Mouse (Mus musculus) v-Abl transformed pro-B cells (cell line): ENCODE results near the gene Efcab2.

Experiments
- in situ Hi-C, 2 experiments: fragments of 400-800 bp; cut with MboI; formaldehyde crosslinking; loops; one replicate each; pipeline ENCODE4 v1.15.1; 2025; ENCODE audit not compliant: unreplicated experiment in 2 of 2

Gene Efcab2

DNA sequence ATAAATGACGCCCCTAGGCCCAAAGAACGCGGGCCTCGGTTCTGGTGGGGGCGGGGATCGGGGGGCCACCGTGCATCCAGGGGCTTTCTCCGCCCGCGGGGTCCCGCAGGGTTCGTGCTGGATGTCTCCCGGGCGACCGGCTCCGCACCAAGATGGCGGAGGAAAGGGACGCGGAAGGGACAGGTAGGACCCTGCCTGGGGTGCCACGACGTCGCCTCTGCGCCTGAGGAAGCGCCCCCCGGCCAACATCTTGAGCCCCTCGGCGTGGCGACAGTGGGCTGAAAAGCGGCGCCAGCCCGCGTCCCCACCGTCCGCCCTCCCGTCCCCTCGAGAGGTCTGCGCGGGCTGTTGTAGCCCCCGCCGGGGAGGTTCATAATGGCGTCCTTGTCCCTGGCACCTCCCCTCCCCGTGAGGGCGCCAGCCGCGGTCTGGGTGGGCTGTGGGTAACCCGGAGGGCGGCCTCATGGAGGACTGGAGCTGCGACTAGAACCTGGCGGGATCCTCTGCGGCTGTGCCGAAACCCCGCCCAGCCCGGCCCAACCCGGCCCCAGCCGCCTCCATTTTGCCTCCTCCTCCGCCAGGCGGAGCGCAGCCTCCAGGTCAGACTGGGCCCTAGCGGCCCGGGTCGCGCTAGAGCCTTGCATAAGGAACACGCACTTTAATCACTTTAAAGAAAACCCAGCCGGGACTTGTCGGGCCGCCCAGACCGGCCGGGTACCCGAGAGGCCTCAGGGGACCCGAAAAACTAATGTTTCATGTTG lies at the start of gene Efcab2:
Efcab2 (plus strand) TSS at position 135 of the 761 bp plus-strand sequence.
- in situ Hi-C loops: loop anchor here (5.0 kb wide), 4 partner anchors 39 to 89 kb away; partner anchors contain the start of genes Cox20 (in 1 of the 2) and Hnrnpu (in 1 of the 2)

DNA sequence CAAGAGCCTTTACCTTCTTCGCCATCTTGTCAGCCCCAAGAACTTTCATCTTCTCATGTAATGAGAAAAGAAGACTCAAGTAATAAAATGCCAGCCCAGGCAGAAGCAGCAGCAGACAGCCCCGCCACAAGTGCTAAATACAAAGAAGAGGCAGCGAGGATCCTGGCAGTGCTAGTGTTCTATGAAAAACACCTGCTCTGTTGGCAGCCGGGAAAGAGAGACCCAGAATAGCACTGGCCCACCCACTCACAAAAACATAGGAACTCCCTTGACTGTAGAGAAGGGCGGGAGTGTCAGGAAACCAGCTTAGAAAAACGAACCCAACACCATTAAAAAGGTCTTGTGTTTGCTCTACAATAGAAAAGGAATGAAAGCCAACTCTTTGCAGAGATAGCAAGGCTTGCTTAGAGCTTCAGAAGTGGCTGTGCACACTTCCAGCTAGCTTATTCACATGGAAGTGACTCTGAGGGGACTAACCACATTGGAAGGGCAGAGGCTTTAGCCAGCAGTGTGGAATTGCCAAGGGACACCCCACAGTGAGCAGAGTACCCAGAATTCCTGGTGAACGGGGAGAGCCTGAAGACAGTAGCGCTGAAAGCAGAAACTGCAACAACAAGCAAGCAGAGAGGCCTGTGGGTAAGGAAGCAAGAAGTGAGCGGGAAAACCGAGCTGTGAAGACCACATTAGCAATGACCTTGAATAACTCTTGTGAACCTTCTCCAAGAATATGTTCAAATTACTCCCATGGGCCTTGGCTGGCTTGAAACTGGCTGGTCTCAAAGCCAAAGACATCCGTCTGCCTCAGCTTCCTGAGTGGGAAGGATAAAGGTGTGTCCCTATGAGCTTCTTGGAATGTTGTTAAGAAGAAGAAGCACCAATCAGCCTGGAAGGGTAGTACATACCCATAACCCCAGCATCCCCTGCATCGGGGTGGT lies 47.8 kb upstream of the Efcab2 start:
- in situ Hi-C loops: no loop called here

GRCm38 (mm10) chr1:178360264-178360663 lies 45.6 kb upstream of the Efcab2 start:
- in situ Hi-C loops: no loop called here

- in situ Hi-C loops: no loop called here
Observed at GRCm38 (mm10) chr1:178360702-178361101, 45.2 kb upstream of the Efcab2 start.

DNA sequence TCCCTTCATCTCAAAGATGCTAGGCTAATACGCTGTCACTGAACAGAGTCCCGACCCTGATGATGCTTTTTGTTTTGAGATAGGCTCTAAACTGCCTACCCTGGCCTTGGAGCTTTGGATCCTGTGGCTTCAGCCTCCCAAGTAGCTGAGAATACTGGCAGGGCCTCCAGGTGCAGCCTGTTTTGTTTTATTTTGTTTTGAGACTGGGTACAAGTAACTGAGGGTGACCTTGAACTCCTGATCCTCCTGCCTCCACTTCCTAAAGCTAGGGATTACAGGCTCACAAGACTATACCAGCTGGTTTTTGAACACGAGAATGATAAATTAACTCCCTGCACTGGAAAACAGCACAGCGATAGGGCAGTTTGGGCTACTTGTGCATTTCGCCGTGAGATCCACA lies 40.7 kb upstream of the Efcab2 start:
- in situ Hi-C loops: loop anchor here in 1 of 2 experiments (5.0 kb wide), 2 partner anchors 42 to 48 kb away; partner anchors contain the start of genes Cox20 and Efcab2

- in situ Hi-C loops: loop anchor here in 1 of 2 experiments (5.0 kb wide), 2 partner anchors 39 to 51 kb away; partner anchors contain the start of genes Cox20 and Efcab2
Observed at GRCm38 (mm10) chr1:178368121-178368520, 37.8 kb upstream of the Efcab2 start.

DNA sequence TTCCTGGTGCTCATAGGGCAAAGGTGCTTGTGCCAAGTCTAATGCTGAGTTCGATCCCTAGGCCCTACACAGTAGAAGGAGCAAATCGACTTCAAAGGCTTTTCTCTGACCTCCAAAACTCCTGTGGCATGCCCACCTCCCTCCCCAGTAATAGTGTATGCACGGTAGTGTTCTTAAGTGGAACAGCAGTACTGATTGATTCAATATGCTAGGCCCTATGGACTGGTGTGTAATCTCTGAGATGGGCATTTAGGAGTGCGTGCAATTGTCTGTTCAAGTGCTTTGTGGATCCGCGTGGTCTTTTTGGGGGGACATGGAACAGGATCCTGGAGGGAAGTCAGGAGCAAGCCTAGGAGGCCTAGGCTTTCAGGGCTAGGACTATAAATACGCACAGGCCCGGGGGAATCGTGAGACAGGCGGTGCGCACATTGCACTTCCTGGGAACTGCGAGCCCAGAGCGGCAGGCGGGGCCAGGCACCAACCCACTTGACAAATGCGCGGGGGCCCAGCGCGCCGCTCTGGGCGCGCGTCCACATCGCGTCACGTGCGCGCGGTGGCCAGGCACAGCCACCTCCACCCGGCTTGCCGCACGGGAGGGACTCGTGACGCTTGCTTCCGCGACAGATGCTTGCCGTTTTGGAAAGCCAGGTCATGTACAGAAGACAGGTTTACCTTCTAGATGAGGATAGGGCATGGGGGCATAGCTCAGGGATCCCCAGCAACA lies 37.2 kb upstream of the Efcab2 start:
- in situ Hi-C loops: loop anchor here in 1 of 2 experiments (5.0 kb wide), 2 partner anchors 39 to 51 kb away; partner anchors contain the start of genes Cox20 and Efcab2

GRCm38 (mm10) chr1:178369272-178369651 lies 36.6 kb upstream of the Efcab2 start:
- in situ Hi-C loops: loop anchor here in 1 of 2 experiments (5.0 kb wide), 2 partner anchors 38 to 52 kb away; partner anchors contain the start of genes Cox20 and Efcab2

GRCm38 (mm10) chr1:178372681-178373080 lies 33.2 kb upstream of the Efcab2 start:
- in situ Hi-C loops: loop anchor here in 1 of 2 experiments (10.0 kb wide), 1 partner anchor 72 kb away; no protein-coding TSS in a partner anchor

GRCm38 (mm10) chr1:178375381-178375780 lies 30.5 kb upstream of the Efcab2 start:
- in situ Hi-C loops: loop anchor here in 1 of 2 experiments (10.0 to 25.0 kb wide), 2 partner anchors 69 to 1113 kb away; partner anchors contain the start of gene Akt3

DNA sequence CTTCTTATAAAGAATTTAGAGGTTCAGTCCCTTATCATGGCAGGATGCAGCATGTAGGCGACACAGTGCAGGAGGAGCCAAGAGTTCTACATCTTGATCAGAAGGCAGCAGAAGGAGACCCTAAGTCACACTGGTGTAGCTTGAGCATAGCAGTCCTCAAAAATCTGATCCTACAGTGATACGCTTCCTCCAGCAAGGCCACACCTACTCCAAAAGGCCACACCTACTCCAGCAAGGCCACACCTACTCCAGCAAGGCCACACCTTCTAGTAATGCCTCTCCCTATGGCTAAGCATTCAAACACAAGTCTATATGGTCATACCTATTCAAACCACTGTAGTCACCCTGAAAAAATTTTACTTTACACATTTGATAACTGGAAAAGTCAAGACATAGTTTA lies 29.8 kb upstream of the Efcab2 start:
- in situ Hi-C loops: loop anchor here in 1 of 2 experiments (10.0 to 25.0 kb wide), 2 partner anchors 69 to 1114 kb away; partner anchors contain the start of gene Akt3

- in situ Hi-C loops: loop anchor here in 1 of 2 experiments (10.0 to 25.0 kb wide), 2 partner anchors 68 to 1115 kb away; partner anchors contain the start of gene Akt3
Observed at GRCm38 (mm10) chr1:178376907-178377306, 29.0 kb upstream of the Efcab2 start.

GRCm38 (mm10) chr1:178378115-178378514 lies 27.8 kb upstream of the Efcab2 start:
- in situ Hi-C loops: loop anchor here in 1 of 2 experiments (10.0 to 25.0 kb wide), 2 partner anchors 67 to 1116 kb away; partner anchors contain the start of gene Akt3

DNA sequence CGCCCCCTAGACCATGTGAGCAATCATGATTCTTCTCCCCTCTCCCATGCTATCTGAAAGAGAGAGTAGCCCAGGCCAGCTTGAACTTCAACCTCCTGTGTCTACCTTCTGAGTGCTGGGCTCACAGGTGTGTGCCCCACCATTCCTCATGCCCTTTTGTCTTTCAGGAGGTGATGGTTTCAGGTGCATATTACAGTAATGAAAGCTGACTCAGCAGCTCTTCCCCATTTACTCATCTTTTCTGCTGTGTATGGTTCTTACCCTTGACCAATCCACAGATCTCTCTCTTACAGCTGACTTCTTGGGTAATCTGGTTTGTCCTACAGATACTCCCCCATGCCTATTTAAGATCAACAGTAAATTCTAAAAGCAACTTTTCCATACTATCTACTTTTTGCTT lies 26.7 kb upstream of the Efcab2 start:
- in situ Hi-C loops: loop anchor here in 1 of 2 experiments (10.0 to 25.0 kb wide), 2 partner anchors 66 to 1117 kb away; partner anchors contain the start of gene Akt3

DNA sequence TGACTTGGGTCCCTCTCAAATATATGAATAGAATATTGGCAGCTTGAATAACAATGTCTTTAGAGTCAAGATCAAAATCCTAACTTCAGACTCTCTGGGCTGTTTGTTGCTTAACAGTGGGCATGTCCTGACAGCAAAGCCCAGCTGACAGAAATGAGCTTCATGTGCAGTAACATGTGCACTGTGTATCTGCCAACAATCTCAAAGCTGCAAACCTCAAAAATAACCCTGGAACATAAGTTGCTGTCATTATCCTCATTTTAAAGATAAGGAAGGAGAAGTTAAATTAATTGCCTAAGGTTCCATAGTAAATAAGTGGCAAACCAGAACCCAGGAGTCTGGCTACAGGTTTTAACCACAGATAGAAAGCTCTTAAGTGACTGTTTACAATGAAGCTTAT lies 23.7 kb upstream of the Efcab2 start:
- in situ Hi-C loops: loop anchor here in 1 of 2 experiments (25.0 kb wide), 1 partner anchor 1120 kb away; the partner anchor contains the start of gene Akt3

DNA sequence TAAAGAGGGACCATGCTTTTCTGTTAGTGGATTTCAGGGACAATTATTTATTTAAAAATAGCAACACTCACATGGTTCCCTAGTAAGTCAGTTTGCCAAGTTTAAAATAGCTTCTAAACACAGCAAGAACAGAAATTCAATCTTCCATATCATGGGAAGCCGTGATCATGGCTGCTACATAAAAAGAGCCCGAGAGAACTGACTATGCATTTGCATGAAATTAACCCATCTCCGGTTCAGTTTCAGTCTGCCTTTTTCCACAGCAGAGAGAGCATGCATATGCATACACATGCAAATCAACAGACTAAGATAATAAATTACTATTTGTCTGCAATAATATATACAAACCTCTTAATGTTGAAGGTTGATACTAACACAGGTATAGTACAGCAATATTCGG lies 17.1 kb upstream of the Efcab2 start:
- in situ Hi-C loops: loop anchor here in 1 of 2 experiments (25.0 kb wide), 1 partner anchor 1127 kb away; the partner anchor contains the start of gene Akt3

- in situ Hi-C loops: loop anchor here in 1 of 2 experiments (25.0 kb wide), 1 partner anchor 1127 kb away; the partner anchor contains the start of gene Akt3
Observed at GRCm38 (mm10) chr1:178389401-178389800, 16.5 kb upstream of the Efcab2 start.

DNA sequence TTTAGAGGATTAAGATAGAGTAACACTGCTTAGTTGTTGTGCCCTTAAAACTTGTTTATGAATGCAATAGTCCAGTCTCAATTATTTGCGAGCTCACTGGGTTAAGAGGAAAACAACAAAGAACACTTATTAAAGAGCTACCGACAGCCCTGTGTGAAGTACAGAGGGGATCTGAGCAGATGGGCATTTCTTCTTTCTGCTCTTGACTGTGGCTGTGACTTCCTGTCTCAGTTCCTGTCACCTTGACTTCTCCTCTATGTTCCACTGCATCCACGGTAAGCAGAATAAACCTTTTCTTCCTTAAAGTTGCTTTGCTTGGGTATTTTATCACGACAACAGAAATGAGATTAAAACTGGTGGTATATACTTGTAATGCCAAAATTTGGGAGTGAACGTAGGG lies 12.9 kb upstream of the Efcab2 start:
- in situ Hi-C loops: loop anchor here in 1 of 2 experiments (25.0 kb wide), 1 partner anchor 1131 kb away; the partner anchor contains the start of gene Akt3

GRCm38 (mm10) chr1:178395091-178395490 lies 10.8 kb upstream of the Efcab2 start:
- in situ Hi-C loops: loop anchor here in 1 of 2 experiments (25.0 kb wide), 1 partner anchor 1133 kb away; the partner anchor contains the start of gene Akt3
